Mouse (Mus musculus): Measurements from ENCODE around the gene Pfdn4. TPM values are rescaled to one million over a fixed set of nuclear protein-coding genes. Genes with fewer than 3 reads are reported as not detected.

Pfdn4 gene
- polyA plus RNA-seq, 1 experiment from 2014 or later = 128 TPM

DNA sequence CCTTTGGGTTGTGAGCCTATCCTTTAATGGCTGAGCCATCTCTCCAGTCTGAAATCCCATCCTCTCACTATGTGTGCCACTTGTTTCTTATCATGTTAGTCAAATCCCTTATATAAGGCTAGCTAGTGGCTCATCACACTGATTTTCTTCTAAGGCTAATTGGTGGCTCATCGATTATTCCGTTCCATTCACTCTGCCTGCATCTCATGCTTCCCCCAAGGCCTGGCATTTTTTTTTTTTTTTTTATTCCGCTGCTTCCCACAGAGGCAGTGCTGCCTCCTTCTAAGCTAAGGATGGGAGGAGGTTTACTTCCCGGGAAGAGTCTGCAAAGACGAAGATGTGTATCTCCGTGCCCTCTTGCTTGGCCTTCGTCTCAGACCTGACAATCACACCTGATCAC lies 9.0 kb upstream of the Pfdn4 start:
- H3K4me3 ChIP-seq (ENCODE audit: low read depth, low read length) = no peak overlapping the region
- H3K4me2 ChIP-seq (ENCODE audit: low read length) = no peak overlapping the region
- WGBS = 65% methylated on average over 7 of the region's 7 CpGs
- H3K27me3 ChIP-seq (replicated peaks; ENCODE audit: control insufficient read depth, insufficient read depth, low read length) = no peaks in the 10 kb centered on the region; the same call in 1 of the 2 replicates
- no peaks in the 10 kb centered on the region for H3K36me3 ChIP-seq (ENCODE audit: control insufficient read depth, insufficient read depth, low read length)
- DNase-seq (ENCODE audit: low spot score) (peak; percentile 53), ATAC-seq (0 out of 2 replicates have a peak, but pooled peaks have one; percentile 23)
- no peaks in the 10 kb centered on the region for H3K9me3 ChIP-seq (replicated peaks; ENCODE audit: control insufficient read depth, low read length)
- no peak overlapping the region for H3K9ac ChIP-seq (ENCODE audit: low read length)
- H3K27ac ChIP-seq (ENCODE audit: low read depth, low read length) = no peak overlapping the region
- no peaks in the 10 kb centered on the region for H3K4me1 ChIP-seq (ENCODE audit: control insufficient read depth, insufficient read depth, low read length)

DNA sequence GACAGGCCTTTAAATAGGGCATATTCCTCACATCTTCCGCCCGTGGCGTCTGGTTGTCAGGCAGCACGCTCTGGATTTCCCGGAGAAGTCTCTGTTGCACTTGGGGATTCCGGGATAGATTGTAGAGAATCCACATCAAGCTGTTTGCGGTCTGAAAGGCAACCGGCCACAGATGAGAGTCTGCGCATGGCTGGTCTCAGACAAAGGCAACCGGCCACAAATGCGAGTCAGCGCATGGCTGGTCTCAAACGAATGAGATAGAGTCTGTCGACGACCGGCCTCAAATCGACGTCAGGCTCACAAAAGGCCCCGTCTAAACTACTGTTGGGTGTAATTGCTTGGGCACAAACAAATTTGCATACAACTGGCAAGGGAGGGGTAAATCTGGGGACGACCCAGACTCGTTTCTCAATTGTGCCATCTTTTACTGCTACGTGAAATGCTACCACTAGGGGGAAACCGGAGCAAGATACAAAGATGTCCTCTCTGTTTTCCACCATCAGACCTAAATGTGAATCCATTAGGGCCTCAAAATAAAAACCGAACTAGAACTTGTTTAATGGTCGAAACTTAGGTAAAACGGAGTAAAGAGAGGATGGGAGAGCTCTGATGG lies 8.2 kb upstream of the Pfdn4 start:
- H3K4me3 ChIP-seq (ENCODE audit: low read depth, low read length) = no peak overlapping the region
- no peaks in the 10 kb centered on the region for H3K36me3 ChIP-seq (ENCODE audit: control insufficient read depth, insufficient read depth, low read length)
- 49% methylated on average over 26 of the region's 26 CpGs for WGBS

DNA sequence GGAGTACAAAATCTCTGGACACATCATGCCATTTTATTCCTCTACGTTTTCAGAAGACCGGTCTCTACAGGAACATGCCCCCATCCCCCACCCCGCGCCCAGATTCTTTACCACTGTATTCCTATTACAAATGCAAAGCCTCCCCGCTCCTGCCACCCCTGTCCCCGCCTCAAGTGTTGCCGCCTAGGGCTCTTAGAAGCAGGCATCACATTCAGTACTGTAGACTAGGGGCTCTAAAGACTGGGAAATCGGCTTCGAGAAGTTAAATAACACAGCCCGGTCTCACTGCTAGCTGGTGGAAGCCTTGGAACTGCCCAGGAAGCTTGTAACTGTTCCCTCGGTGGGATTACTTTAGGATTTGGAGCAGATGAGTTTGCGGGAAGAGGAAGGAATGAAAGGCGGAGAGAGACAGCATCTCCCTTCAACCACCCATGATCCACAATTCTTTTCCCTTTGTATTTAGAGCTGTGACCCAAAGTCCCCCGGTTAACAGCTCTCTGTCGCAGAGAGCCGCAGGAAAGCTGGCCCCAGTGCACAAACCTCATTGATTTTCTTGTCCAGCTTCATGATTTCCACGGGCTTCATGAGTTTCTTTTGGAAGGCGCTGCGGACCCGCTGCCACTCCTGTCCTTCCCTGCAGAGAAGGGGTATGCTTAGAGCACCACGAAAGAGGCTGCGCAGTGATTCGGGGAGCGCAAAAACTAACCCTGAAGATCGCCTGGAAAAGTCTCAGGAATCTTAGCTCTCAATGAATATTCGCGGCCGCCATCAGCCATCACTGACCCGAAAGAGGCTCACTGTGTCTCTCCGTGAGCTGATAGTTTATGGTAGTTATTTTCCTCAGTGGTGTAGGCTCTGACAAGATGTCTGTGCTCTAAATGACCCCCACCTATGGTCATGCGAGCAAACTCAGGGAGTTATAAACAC lies 1.2 kb upstream of the Pfdn4 start:
- peaks cover 41% of the 10 kb centered on the region for H3K27me3 ChIP-seq (replicated peaks; ENCODE audit: control insufficient read depth, insufficient read depth, low read length)
- H3K4me2 ChIP-seq (ENCODE audit: low read length) = peak overlapping the region; percentile 1; the same call in 1 of the 2 replicates
- H3K4me1 ChIP-seq (ENCODE audit: control insufficient read depth, insufficient read depth, low read length) = peaks cover 10% of the 10 kb centered on the region; the same call in 1 of the 2 replicates
- DNase-seq (ENCODE audit: low spot score) = no peak
- H3K9me3 ChIP-seq (replicated peaks; ENCODE audit: control insufficient read depth, low read length) = no peaks in the 10 kb centered on the region
- no peak overlapping the region for H3K4me3 ChIP-seq (ENCODE audit: low read depth, low read length)
- WGBS = 8% methylated on average over 31 of the region's 31 CpGs
- no peaks in the 10 kb centered on the region for H3K36me3 ChIP-seq (ENCODE audit: control insufficient read depth, insufficient read depth, low read length)
- H3K9ac ChIP-seq (ENCODE audit: low read length) = no peak overlapping the region
- H3K27ac ChIP-seq (ENCODE audit: low read depth, low read length) = no peak overlapping the region
- ATAC-seq = no peak

More for the DNA sequence above, 8.2 kb upstream of the Pfdn4 start:
- peak; percentile 62 for DNase-seq (ENCODE audit: low spot score)
- peak; percentile 57 for ATAC-seq
- H3K4me2 ChIP-seq (ENCODE audit: low read length) = no peak overlapping the region
- H3K4me1 ChIP-seq (ENCODE audit: control insufficient read depth, insufficient read depth, low read length) = no peaks in the 10 kb centered on the region
- H3K27me3 ChIP-seq (replicated peaks; ENCODE audit: control insufficient read depth, insufficient read depth, low read length) = no peaks in the 10 kb centered on the region; the same call in 1 of the 2 replicates
- no peaks in the 10 kb centered on the region for H3K9me3 ChIP-seq (replicated peaks; ENCODE audit: control insufficient read depth, low read length)
- H3K27ac ChIP-seq (ENCODE audit: low read depth, low read length) = no peak overlapping the region
- no peak overlapping the region for H3K9ac ChIP-seq (ENCODE audit: low read length)

DNA sequence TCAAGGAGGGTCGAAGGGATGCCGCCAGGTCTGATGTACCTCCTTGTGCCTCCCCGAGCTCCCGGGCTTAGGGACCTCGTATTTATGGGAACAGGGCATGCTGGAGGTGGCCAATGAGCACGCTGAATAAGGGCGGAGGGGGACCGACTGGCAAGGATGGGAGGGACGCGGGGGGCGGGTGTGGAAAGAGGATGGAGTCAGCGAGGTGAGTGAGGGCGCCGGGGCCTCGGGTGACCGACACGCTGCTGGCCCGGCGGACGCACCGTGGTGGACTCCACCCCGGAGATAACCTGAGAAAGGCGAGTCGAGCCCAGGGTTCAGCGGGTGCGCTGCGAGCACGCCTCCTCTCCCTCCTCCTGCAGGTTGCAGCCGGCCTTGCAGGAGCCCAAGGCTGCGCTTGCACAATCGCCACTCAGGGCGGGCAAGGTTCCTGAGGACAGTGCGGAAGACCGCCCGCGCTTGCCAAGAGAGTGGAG lies 901 bp downstream of the Pfdn4 start, which contains the start of gene Cyp24a1:
Gene Cyp24a1, minus strand, starts transcription at position 55 of the 476 bp plus-strand sequence.
- ATAC-seq = peak; percentile 55; the same call in 1 of the 2 replicates
- Histone ChIP-seq H3K4me2 (ENCODE audit: low read length) (peak within 1 kb of the TSS; percentile 47), H3K36me3 (ENCODE audit: control insufficient read depth, insufficient read depth, low read length) (no peaks in the 10 kb centered on the region), H3K9me3 (replicated peaks; ENCODE audit: control insufficient read depth, low read length) (no peaks in the 10 kb centered on the region), H3K27ac (ENCODE audit: low read depth, low read length) (no peak within 1 kb of the TSS), H3K4me3 (ENCODE audit: low read depth, low read length) (peak within 1 kb of the TSS; percentile 19), H3K4me1 (ENCODE audit: control insufficient read depth, insufficient read depth, low read length) (peaks cover 10% of the 10 kb centered on the region; the same call in 1 of the 2 replicates), H3K27me3 (replicated peaks; ENCODE audit: control insufficient read depth, insufficient read depth, low read length) (peaks cover 41% of the 10 kb centered on the region), H3K9ac (ENCODE audit: low read length) (no peak within 1 kb of the TSS)
- WGBS = under 1% methylated on average over 36 of the region's 36 CpGs
- no peak for DNase-seq (ENCODE audit: low spot score)

DNA sequence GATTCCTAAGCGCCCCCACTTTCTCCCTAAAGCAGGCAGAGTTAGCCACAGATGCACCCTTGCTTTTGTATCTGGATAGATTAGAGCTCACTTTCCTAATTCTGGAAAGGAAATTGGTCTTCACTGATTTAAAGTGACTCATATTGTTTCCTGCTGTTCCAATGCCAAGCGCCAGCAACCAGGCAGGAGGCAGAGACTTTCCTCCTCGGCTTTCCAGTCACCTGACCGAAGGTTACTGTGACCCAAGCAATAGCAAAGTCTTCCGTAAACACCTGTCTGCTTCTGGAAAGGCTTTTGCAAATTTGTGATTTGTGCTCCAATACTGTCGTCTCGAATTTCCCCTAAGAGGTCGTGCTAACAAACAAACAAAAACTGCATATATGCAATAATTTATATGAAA lies 1.8 kb downstream of the Pfdn4 start:
- DNase-seq (ENCODE audit: low spot score) (no peak), ATAC-seq (no peak)
- peaks cover 41% of the 10 kb centered on the region for H3K27me3 ChIP-seq (replicated peaks; ENCODE audit: control insufficient read depth, insufficient read depth, low read length)
- H3K9ac ChIP-seq (ENCODE audit: low read length) = no peak overlapping the region
- no peak overlapping the region for H3K4me3 ChIP-seq (ENCODE audit: low read depth, low read length)
- no peak overlapping the region for H3K27ac ChIP-seq (ENCODE audit: low read depth, low read length)
- peaks cover 10% of the 10 kb centered on the region; the same call in 1 of the 2 replicates for H3K4me1 ChIP-seq (ENCODE audit: control insufficient read depth, insufficient read depth, low read length)
- H3K9me3 ChIP-seq (replicated peaks; ENCODE audit: control insufficient read depth, low read length) = no peaks in the 10 kb centered on the region
- no peaks in the 10 kb centered on the region for H3K36me3 ChIP-seq (ENCODE audit: control insufficient read depth, insufficient read depth, low read length)
- H3K4me2 ChIP-seq (ENCODE audit: low read length) = no peak overlapping the region
- 25% methylated on average over 8 of the region's 8 CpGs for WGBS

DNA sequence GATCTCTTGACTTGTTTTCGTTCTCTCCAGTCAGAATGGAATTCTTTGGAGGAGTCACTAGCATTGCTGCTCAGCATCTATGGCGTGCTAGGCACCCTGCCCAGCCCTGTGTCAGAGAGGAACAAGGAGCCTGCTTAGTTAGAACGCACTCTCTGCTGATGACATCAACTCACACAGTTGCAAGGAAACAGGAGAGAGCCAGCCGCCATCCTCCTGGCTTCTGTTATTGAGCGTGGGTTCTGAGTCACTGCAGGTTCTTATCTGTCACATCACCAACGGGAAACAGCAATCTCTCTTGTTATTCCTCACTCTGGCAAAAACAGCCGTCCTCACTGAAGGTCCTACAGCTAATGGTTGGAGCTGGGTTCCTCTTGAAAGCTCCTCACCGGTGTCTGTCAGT lies 7.1 kb downstream of the Pfdn4 start:
- Histone ChIP-seq H3K27me3 (replicated peaks; ENCODE audit: control insufficient read depth, insufficient read depth, low read length) (no peaks in the 10 kb centered on the region), H3K9me3 (replicated peaks; ENCODE audit: control insufficient read depth, low read length) (no peaks in the 10 kb centered on the region), H3K4me3 (ENCODE audit: low read depth, low read length) (no peak overlapping the region), H3K36me3 (ENCODE audit: control insufficient read depth, insufficient read depth, low read length) (no peaks in the 10 kb centered on the region), H3K4me2 (ENCODE audit: low read length) (no peak overlapping the region), H3K4me1 (ENCODE audit: control insufficient read depth, insufficient read depth, low read length) (no peaks in the 10 kb centered on the region), H3K27ac (ENCODE audit: low read depth, low read length) (no peak overlapping the region), H3K9ac (ENCODE audit: low read length) (no peak overlapping the region)
- 61% methylated on average over 8 of the region's 8 CpGs for WGBS
- ATAC-seq (no peak), DNase-seq (ENCODE audit: low spot score) (no peak)

DNA sequence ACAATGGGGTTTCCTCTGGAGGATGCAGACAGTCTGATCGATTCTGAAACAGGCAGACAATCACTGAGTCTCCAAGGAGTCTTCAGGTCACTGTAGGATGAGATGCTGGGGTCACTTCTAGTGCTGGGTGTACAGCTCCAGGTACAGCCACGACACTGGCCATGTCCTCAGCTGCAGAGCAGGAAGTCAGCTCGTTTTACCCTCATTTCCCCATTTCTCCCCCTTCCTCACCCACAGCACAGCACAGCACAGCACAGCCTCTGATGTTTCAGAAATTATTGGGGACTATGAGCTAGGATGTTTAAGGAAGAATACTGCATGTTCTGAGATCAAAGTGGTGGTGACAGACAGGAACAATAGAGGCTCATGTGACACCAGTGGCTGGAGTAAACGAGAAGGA lies 7.8 kb downstream of the Pfdn4 start:
- ATAC-seq = no peak
- no peak overlapping the region for H3K9ac ChIP-seq (ENCODE audit: low read length)
- no peaks in the 10 kb centered on the region for H3K9me3 ChIP-seq (replicated peaks; ENCODE audit: control insufficient read depth, low read length)
- H3K27me3 ChIP-seq (replicated peaks; ENCODE audit: control insufficient read depth, insufficient read depth, low read length) = no peaks in the 10 kb centered on the region
- 43% methylated on average over 4 of the region's 4 CpGs for WGBS
- H3K4me1 ChIP-seq (ENCODE audit: control insufficient read depth, insufficient read depth, low read length) = no peaks in the 10 kb centered on the region
- no peak overlapping the region for H3K4me3 ChIP-seq (ENCODE audit: low read depth, low read length)
- no peak for DNase-seq (ENCODE audit: low spot score)
- H3K4me2 ChIP-seq (ENCODE audit: low read length) = no peak overlapping the region
- no peaks in the 10 kb centered on the region for H3K36me3 ChIP-seq (ENCODE audit: control insufficient read depth, insufficient read depth, low read length)
- H3K27ac ChIP-seq (ENCODE audit: low read depth, low read length) = no peak overlapping the region

DNA sequence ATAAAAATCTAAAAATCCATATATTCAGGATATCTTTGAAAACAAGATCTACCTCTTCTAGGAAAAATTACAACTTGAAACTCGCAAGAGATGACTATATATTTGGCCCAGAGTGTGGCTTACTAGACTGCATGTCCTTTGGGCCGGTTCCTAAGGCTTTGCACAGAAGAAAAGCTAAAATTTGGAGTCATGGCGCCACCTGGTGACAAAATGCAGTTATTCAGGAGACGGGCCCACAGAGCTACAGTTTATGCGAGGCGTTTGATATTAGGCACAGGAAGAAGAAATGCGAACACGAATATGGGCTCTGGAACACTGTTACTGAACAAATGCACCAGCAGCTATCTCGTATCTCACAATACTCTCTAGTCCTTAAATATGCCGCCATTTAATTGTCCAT lies 11.5 kb downstream of the Pfdn4 start:
- WGBS = 7% methylated on average over 10 of the region's 10 CpGs
- no peaks in the 10 kb centered on the region for H3K36me3 ChIP-seq (ENCODE audit: control insufficient read depth, insufficient read depth, low read length)
- no peak overlapping the region for H3K4me2 ChIP-seq (ENCODE audit: low read length)
- H3K9me3 ChIP-seq (replicated peaks; ENCODE audit: control insufficient read depth, low read length) = no peaks in the 10 kb centered on the region
- no peak overlapping the region for H3K27ac ChIP-seq (ENCODE audit: low read depth, low read length)
- H3K4me1 ChIP-seq (ENCODE audit: control insufficient read depth, insufficient read depth, low read length) = peaks cover 8% of the 10 kb centered on the region
- H3K4me3 ChIP-seq (ENCODE audit: low read depth, low read length) = no peak overlapping the region
- DNase-seq (ENCODE audit: low spot score) (peak; percentile 92), ATAC-seq (peak; percentile 60)
- H3K27me3 ChIP-seq (replicated peaks; ENCODE audit: control insufficient read depth, insufficient read depth, low read length) = no peaks in the 10 kb centered on the region
- no peak overlapping the region for H3K9ac ChIP-seq (ENCODE audit: low read length)

All from forebrain, embryonic 14.5 days (tissue).